Mouse (Mus musculus): ENCODE data around the gene Insr. TPM values are rescaled to one million over a fixed set of nuclear protein-coding genes. Genes with fewer than 3 reads are reported as not detected.

The Insr gene
- polyA plus RNA-seq, 1 experiment, result 35.7 TPM

GRCm38 (mm10) chr8:3230118-3231060 is 49.0 kb downstream of the Insr start:
- H3K27ac ChIP-seq (replicated peaks; ENCODE audit: low read depth, low read length), result no peak overlapping the region
- no peaks in the 10 kb centered on the region for H3K4me1 ChIP-seq (ENCODE audit: control insufficient read depth, insufficient read depth, insufficient read length, low read length)
- no peak overlapping the region for H3K4me3 ChIP-seq (ENCODE audit: insufficient read depth, low read depth, low read length)

GRCm38 (mm10) chr8:3227423-3227822 is 52.0 kb downstream of the Insr start:
- peaks cover 10% of the 10 kb centered on the region; the same call in 1 of the 2 replicates for H3K4me1 ChIP-seq (ENCODE audit: control insufficient read depth, insufficient read depth, insufficient read length, low read length)
- no peak overlapping the region for H3K4me3 ChIP-seq (ENCODE audit: insufficient read depth, low read depth, low read length)
- H3K27ac ChIP-seq (replicated peaks; ENCODE audit: low read depth, low read length), result no peak overlapping the region

GRCm38 (mm10) chr8:3225731-3226130 is 53.7 kb downstream of the Insr start:
- no peak overlapping the region for H3K27ac ChIP-seq (replicated peaks; ENCODE audit: low read depth, low read length)
- no peak overlapping the region for H3K4me3 ChIP-seq (ENCODE audit: insufficient read depth, low read depth, low read length)
- peaks cover 14% of the 10 kb centered on the region; the same call in 1 of the 2 replicates for H3K4me1 ChIP-seq (ENCODE audit: control insufficient read depth, insufficient read depth, insufficient read length, low read length)

GRCm38 (mm10) chr8:3225184-3225583 is 54.2 kb downstream of the Insr start:
- Histone ChIP-seq H3K27ac (replicated peaks; ENCODE audit: low read depth, low read length) (no peak overlapping the region), H3K4me3 (ENCODE audit: insufficient read depth, low read depth, low read length) (no peak overlapping the region), H3K4me1 (ENCODE audit: control insufficient read depth, insufficient read depth, insufficient read length, low read length) (peaks cover 17% of the 10 kb centered on the region; the same call in 1 of the 2 replicates)

- Histone ChIP-seq H3K27ac (replicated peaks; ENCODE audit: low read depth, low read length) (no peak overlapping the region), H3K4me1 (ENCODE audit: control insufficient read depth, insufficient read depth, insufficient read length, low read length) (peaks cover 17% of the 10 kb centered on the region; the same call in 1 of the 2 replicates), H3K4me3 (ENCODE audit: insufficient read depth, low read depth, low read length) (no peak overlapping the region)
These were observed 56.8 kb downstream of the Insr start for GRCm38 (mm10) chr8:3222636-3222965.

- Histone ChIP-seq H3K4me1 (ENCODE audit: control insufficient read depth, insufficient read depth, insufficient read length, low read length) (peaks cover 17% of the 10 kb centered on the region; the same call in 1 of the 2 replicates), H3K27ac (replicated peaks; ENCODE audit: low read depth, low read length) (0 out of 2 replicates have a peak overlapping the region, but pooled peaks have one; percentile 7), H3K4me3 (ENCODE audit: insufficient read depth, low read depth, low read length) (no peak overlapping the region)
These were observed 57.3 kb downstream of the Insr start for GRCm38 (mm10) chr8:3221960-3222635.

GRCm38 (mm10) chr8:3221047-3221959 is 58.1 kb downstream of the Insr start:
- peak overlapping the region; percentile 51 for H3K4me3 ChIP-seq (ENCODE audit: insufficient read depth, low read depth, low read length)
- H3K27ac ChIP-seq (replicated peaks; ENCODE audit: low read depth, low read length), result 0 out of 2 replicates have a peak overlapping the region, but pooled peaks have one; percentile 7
- H3K4me1 ChIP-seq (ENCODE audit: control insufficient read depth, insufficient read depth, insufficient read length, low read length), result peaks cover 22% of the 10 kb centered on the region; the same call in 1 of the 2 replicates

GRCm38 (mm10) chr8:3220502-3220901 is 58.9 kb downstream of the Insr start:
- Histone ChIP-seq H3K27ac (replicated peaks; ENCODE audit: low read depth, low read length) (no peak overlapping the region), H3K4me3 (ENCODE audit: insufficient read depth, low read depth, low read length) (peak overlapping the region; percentile 51), H3K4me1 (ENCODE audit: control insufficient read depth, insufficient read depth, insufficient read length, low read length) (peaks cover 24% of the 10 kb centered on the region; the same call in 1 of the 2 replicates)

- Histone ChIP-seq H3K4me3 (ENCODE audit: insufficient read depth, low read depth, low read length) (no peak overlapping the region), H3K4me1 (ENCODE audit: control insufficient read depth, insufficient read depth, insufficient read length, low read length) (peaks cover 20% of the 10 kb centered on the region; the same call in 1 of the 2 replicates), H3K27ac (replicated peaks; ENCODE audit: low read depth, low read length) (no peak overlapping the region)
These were observed 59.5 kb downstream of the Insr start for GRCm38 (mm10) chr8:3219921-3220411.

GRCm38 (mm10) chr8:3219266-3219665 is 60.2 kb downstream of the Insr start:
- no peak overlapping the region for H3K4me3 ChIP-seq (ENCODE audit: insufficient read depth, low read depth, low read length)
- peaks cover 17% of the 10 kb centered on the region; the same call in 1 of the 2 replicates for H3K4me1 ChIP-seq (ENCODE audit: control insufficient read depth, insufficient read depth, insufficient read length, low read length)
- no peak overlapping the region for H3K27ac ChIP-seq (replicated peaks; ENCODE audit: low read depth, low read length)

GRCm38 (mm10) chr8:3216541-3217092 is 62.8 kb downstream of the Insr start:
- Histone ChIP-seq H3K27ac (replicated peaks; ENCODE audit: low read depth, low read length) (no peak overlapping the region), H3K4me3 (ENCODE audit: insufficient read depth, low read depth, low read length) (no peak overlapping the region), H3K4me1 (ENCODE audit: control insufficient read depth, insufficient read depth, insufficient read length, low read length) (peaks cover 18% of the 10 kb centered on the region)

- peaks cover 20% of the 10 kb centered on the region for H3K4me1 ChIP-seq (ENCODE audit: control insufficient read depth, insufficient read depth, insufficient read length, low read length)
- H3K4me3 ChIP-seq (ENCODE audit: insufficient read depth, low read depth, low read length), result no peak overlapping the region
- 0 out of 2 replicates have a peak overlapping the region, but pooled peaks have one; percentile 1 for H3K27ac ChIP-seq (replicated peaks; ENCODE audit: low read depth, low read length)
These were observed 63.9 kb downstream of the Insr start for GRCm38 (mm10) chr8:3215561-3215960.

GRCm38 (mm10) chr8:3214601-3215000 is 64.8 kb downstream of the Insr start:
- peaks cover 17% of the 10 kb centered on the region for H3K4me1 ChIP-seq (ENCODE audit: control insufficient read depth, insufficient read depth, insufficient read length, low read length)
- no peak overlapping the region for H3K4me3 ChIP-seq (ENCODE audit: insufficient read depth, low read depth, low read length)
- no peak overlapping the region for H3K27ac ChIP-seq (replicated peaks; ENCODE audit: low read depth, low read length)

GRCm38 (mm10) chr8:3211456-3211855 is 68.0 kb downstream of the Insr start:
- H3K4me3 ChIP-seq (ENCODE audit: insufficient read depth, low read depth, low read length), result no peak overlapping the region
- H3K4me1 ChIP-seq (ENCODE audit: control insufficient read depth, insufficient read depth, insufficient read length, low read length), result peaks cover 16% of the 10 kb centered on the region
- H3K27ac ChIP-seq (replicated peaks; ENCODE audit: low read depth, low read length), result no peak overlapping the region

Measured in brown adipose tissue, adult 24 weeks (tissue).